Mouse (Mus musculus) MEL (cell line): ENCODE data around the gene Dpy19l3. TPM values are rescaled to one million over a fixed set of nuclear protein-coding genes. Genes with fewer than 3 reads are reported as not detected.

Source experiments
- DNase-seq: peaks from one replicate; pipeline ENCODE4 v3.0.0; 2011; ENCODE audit warnings: low read depth, low spot score
- H3K27ac ChIP-seq: 2 replicates; pipeline ENCODE4 v1.5.1; 2012; ENCODE audit warnings: low read depth, mild to moderate bottlenecking, control low read depth, low read length, moderate library complexity; ENCODE audit not compliant: control insufficient read depth
- H3K27me3 ChIP-seq, 2 experiments: fragments of 150-350 bp in 1 of 2; sonication (generic) in 1 of 2; 2 replicates each; pipeline ENCODE4 v1.6.1; 2012; ENCODE audit warnings: low read length in 2 of 2, mild to moderate bottlenecking in 2 of 2, improper control_type of control experiment in 1 of 2, moderate library complexity in 1 of 2; ENCODE audit not compliant: insufficient read depth in 2 of 2, control insufficient read depth in 1 of 2
- H3K36me3 ChIP-seq, 2 experiments: 2 replicates each; pipeline ENCODE4 v1.6.1; 2012 to 2014; ENCODE audit warnings: low read length in 2 of 2, improper control_type of control experiment in 1 of 2, inconsistent platforms in 1 of 2, mild to moderate bottlenecking in 1 of 2; ENCODE audit not compliant: insufficient read depth in 2 of 2, control insufficient read depth in 1 of 2
- H3K4me1 ChIP-seq, 2 experiments: fragments of 150-350 bp in 1 of 2; sonication (generic) in 1 of 2; 2 replicates each; pipeline ENCODE4 v1.6.1; 2012; ENCODE audit warnings: low read length in 2 of 2, improper control_type of control experiment in 1 of 2, mild to moderate bottlenecking in 1 of 2; ENCODE audit not compliant: insufficient read depth in 2 of 2, control insufficient read depth in 1 of 2
- H3K4me3 ChIP-seq, 2 experiments: fragments of 150-350 bp in 1 of 2; sonication (generic) in 1 of 2; 2 replicates each; pipeline ENCODE4 v1.5.1; 2012; ENCODE audit warnings: low read depth in 2 of 2, low read length in 2 of 2, mild to moderate bottlenecking in 2 of 2, moderate library complexity in 2 of 2, control low read depth in 1 of 2, improper control_type of control experiment in 1 of 2; ENCODE audit not compliant: control insufficient read depth in 1 of 2, insufficient read depth in 1 of 2
- H3K79me2 ChIP-seq: 2 replicates; pipeline ENCODE4 v1.6.1; 2012; ENCODE audit warnings: mild to moderate bottlenecking, low read length, moderate library complexity; ENCODE audit not compliant: control insufficient read depth, poor library complexity, insufficient read depth
- H3K9ac ChIP-seq: 2 replicates; pipeline ENCODE4 v1.6.1; 2012; ENCODE audit warnings: low read depth, mild to moderate bottlenecking, control low read depth, low read length, moderate library complexity; ENCODE audit not compliant: control insufficient read depth, poor library complexity, severe bottlenecking
- H3K9me3 ChIP-seq: fragments of 150-350 bp; sonication (generic); replicated peaks from 2 replicates; pipeline ENCODE4 v1.6.1; 2012; ENCODE audit warnings: mild to moderate bottlenecking, low read length, improper control_type of control experiment, moderate library complexity; ENCODE audit not compliant: insufficient read depth
- BHLHE40 ChIP-seq: IDR thresholded peaks from 2 replicates; pipeline ENCODE4 v1.6.1; 2012; ENCODE audit warnings: low read depth, mild to moderate bottlenecking, inconsistent platforms, low read length, improper control_type of control experiment, borderline replicate concordance
- CHD1 ChIP-seq: IDR thresholded peaks from 2 replicates; pipeline ENCODE4 v1.6.1; 2012; ENCODE audit warnings: low read depth, mild to moderate bottlenecking, inconsistent platforms, low read length, improper control_type of control experiment
- CTCF ChIP-seq, 3 experiments: IDR thresholded peaks in 2 of 3; conservative IDR thresholded peaks in 1 of 3; 2 replicates each; pipeline ENCODE4 v1.5.1; 2011 to 2012; ENCODE audit warnings: low read length in 3 of 3, low read depth in 2 of 3, mild to moderate bottlenecking in 2 of 3, improper control_type of control experiment in 1 of 3, inconsistent platforms in 1 of 3, mixed read lengths in 1 of 3, moderate library complexity in 1 of 3; ENCODE audit not compliant: control insufficient read depth in 1 of 3, insufficient read depth in 1 of 3, poor library complexity in 1 of 3, severe bottlenecking in 1 of 3
- ELF1 ChIP-seq: IDR thresholded peaks from 2 replicates; pipeline ENCODE4 v1.6.1; 2014; ENCODE audit warnings: low read depth, mild to moderate bottlenecking, inconsistent platforms, low read length, improper control_type of control experiment, moderate library complexity
- EP300 ChIP-seq, 2 experiments: IDR thresholded peaks; 2 replicates each; pipeline ENCODE4 v1.6.1; 2011; ENCODE audit warnings: improper control_type of control experiment in 2 of 2, low read length in 2 of 2, low read depth in 1 of 2, mild to moderate bottlenecking in 1 of 2
- GATA1 ChIP-seq: IDR thresholded peaks from 2 replicates; pipeline ENCODE4 v1.6.1; 2011; ENCODE audit warnings: low read depth, low read length, improper control_type of control experiment
- KAT2A ChIP-seq: conservative IDR thresholded peaks from 2 replicates; pipeline ENCODE4 v1.6.1; 2012; ENCODE audit warnings: low read depth, low read length, improper control_type of control experiment, inconsistent platforms
- MAFK ChIP-seq: IDR thresholded peaks from 2 replicates; pipeline ENCODE4 v1.6.1; 2011; ENCODE audit warnings: low read depth, mild to moderate bottlenecking, low read length, improper control_type of control experiment, borderline replicate concordance
- MAX ChIP-seq: IDR thresholded peaks from 2 replicates; pipeline ENCODE4 v1.6.1; 2011; ENCODE audit warnings: low read length, improper control_type of control experiment
- MAZ ChIP-seq: IDR thresholded peaks from 2 replicates; pipeline ENCODE4 v1.6.1; 2012; ENCODE audit warnings: low read depth, mild to moderate bottlenecking, inconsistent platforms, low read length, improper control_type of control experiment
- MYC ChIP-seq: IDR thresholded peaks from 2 replicates; pipeline ENCODE4 v1.6.1; 2011; ENCODE audit warnings: low read depth, mild to moderate bottlenecking, low read length, improper control_type of control experiment, moderate library complexity
- NRF1 ChIP-seq: IDR thresholded peaks from 2 replicates; pipeline ENCODE4 v1.6.1; 2014; ENCODE audit warnings: low read depth, mild to moderate bottlenecking, inconsistent platforms, low read length, improper control_type of control experiment, moderate library complexity; ENCODE audit not compliant: poor library complexity, insufficient read depth, severe bottlenecking
- POLR2AphosphoS5 ChIP-seq: IDR thresholded peaks from 2 replicates; pipeline ENCODE4 v1.6.1; 2012; ENCODE audit warnings: low read depth, borderline replicate concordance, mild to moderate bottlenecking, inconsistent platforms, low read length, moderate library complexity, mixed read lengths
- SMC3 ChIP-seq: IDR thresholded peaks from 2 replicates; pipeline ENCODE4 v1.6.1; 2011; ENCODE audit warnings: low read depth, low read length, improper control_type of control experiment
- TAL1 ChIP-seq: IDR thresholded peaks from 2 replicates; pipeline ENCODE4 v1.6.1; 2012; ENCODE audit warnings: mild to moderate bottlenecking, inconsistent platforms, low read length, moderate library complexity, mixed read lengths
- TBP ChIP-seq: IDR thresholded peaks from 2 replicates; pipeline ENCODE4 v1.8.0; 2011; ENCODE audit warnings: low read depth, low read length, improper control_type of control experiment
- polyA plus RNA-seq, 2 experiments: library from polyadenylated mRNA; stranded (reverse) in 1 of 2; unstranded in 1 of 2; fragments of >175 nt in 1 of 2; fragments of >200 nt in 1 of 2; gene quantifications; 2 replicates each; pipeline versions ENCODE4 v1.2.1 to v1.2.4; 2012; ENCODE audit warnings: low replicate concordance in 2 of 2, low read depth in 1 of 2; ENCODE audit not compliant: insufficient read length in 2 of 2, insufficient read depth in 1 of 2, missing spikeins in 1 of 2
- total RNA-seq: library from RNA; depleted of rRNA; stranded (reverse); fragments of 300-350 nt; gene quantifications from 2 replicates; pipeline ENCODE4 v1.2.3, GENCODE M21; 2012

Gene Dpy19l3
- total and polyA plus RNA-seq, 3 experiments, result 7.4 to 9.9 TPM; not detected in 1

DNA sequence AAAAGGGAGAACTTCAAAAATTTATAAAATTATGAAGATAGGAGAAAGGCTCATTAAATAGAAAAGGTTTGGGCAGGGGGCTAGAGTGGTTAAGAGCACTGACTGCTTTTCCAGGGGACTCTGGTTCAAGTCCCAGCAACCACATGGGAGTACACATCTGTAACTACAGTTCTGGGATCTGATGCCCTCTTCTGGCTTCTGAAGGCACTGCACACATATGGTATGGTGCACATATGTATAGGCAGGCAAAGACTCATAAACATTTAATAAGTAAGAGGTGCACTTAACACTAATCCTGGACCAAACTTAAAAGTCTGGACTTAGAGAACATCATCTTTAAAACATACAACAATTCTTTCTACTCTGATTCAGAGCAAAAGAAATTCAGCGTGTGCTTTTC, 56.2 kb downstream of the Dpy19l3 start:
- Histone ChIP-seq H3K9ac (no peak overlapping the region), H3K27ac (no peak overlapping the region), H3K79me2 (no peaks in the 10 kb centered on the region), H3K9me3 (no peaks in the 10 kb centered on the region), H3K27me3 (no peaks in the 10 kb centered on the region), H3K36me3 (no peaks in the 10 kb centered on the region), H3K4me1 (no peaks in the 10 kb centered on the region), H3K4me3 (no peak overlapping the region)
- TF ChIP-seq CTCF (IDR thresholded peaks at IDR 0.05 in 2 of 3, conservative IDR thresholded peaks at IDR 0.05 in 1 of 3; ENCODE audit: control insufficient read depth in 1 of 3, insufficient read depth in 1 of 3, low read depth in 2 of 3, low read length in 3 of 3, poor library complexity in 1 of 3, severe bottlenecking in 1 of 3), result peak; percentile 16 to 43 (median 40); a peak in 5 of 6 replicates
- TF ChIP-seq SMC3, result 0 out of 2 replicates have a peak, but pooled peaks have one; percentile 12
- no peak for TF ChIP-seq ELF1
- DNase-seq, result peak; percentile 38

DNA sequence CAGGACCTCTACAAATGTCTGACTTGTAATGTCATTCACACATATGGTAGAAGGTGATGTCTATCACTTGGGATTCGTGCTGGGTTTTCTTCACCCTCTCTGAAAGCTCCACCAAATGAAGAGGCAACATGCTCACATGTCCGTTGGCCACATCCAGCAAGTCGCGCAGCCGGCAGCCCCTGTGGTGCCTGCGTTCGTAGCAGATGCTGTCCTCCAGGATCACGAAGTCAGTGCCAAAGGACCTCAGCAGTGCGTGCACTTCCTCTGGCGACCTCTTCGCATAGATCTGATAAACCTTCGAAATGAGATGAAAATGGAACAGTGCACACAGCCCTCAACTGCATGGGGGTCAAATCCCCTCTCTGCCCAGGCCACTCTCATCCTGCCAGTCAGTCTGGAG, 61.6 kb downstream of the Dpy19l3 start:
- Histone ChIP-seq H3K27me3 (no peaks in the 10 kb centered on the region), H3K36me3 (no peaks in the 10 kb centered on the region), H3K9ac (no peak overlapping the region), H3K9me3 (no peaks in the 10 kb centered on the region), H3K27ac (no peak overlapping the region), H3K79me2 (no peaks in the 10 kb centered on the region)
- DNase-seq, result no peak
- TF ChIP-seq BHLHE40 (no peak), TBP (no peak), SMC3 (no peak), MAFK (no peak), TAL1 (no peak), NRF1 (no peak), KAT2A (no peak), CTCF (IDR thresholded peaks at IDR 0.05 in 2 of 3, conservative IDR thresholded peaks at IDR 0.05 in 1 of 3; ENCODE audit: control insufficient read depth in 1 of 3, insufficient read depth in 1 of 3, low read depth in 2 of 3, low read length in 3 of 3, poor library complexity in 1 of 3, severe bottlenecking in 1 of 3) (no peak), GATA1 (no peak), MAX (no peak), EP300 (IDR thresholded peaks at IDR 0.05; ENCODE audit: low read depth in 1 of 2, low read length in 2 of 2) (no peak), MYC (no peak), CHD1 (no peak), MAZ (no peak), POLR2AphosphoS5 (no peak)
- TF ChIP-seq, all 39 proteins: peak for 0
- Histone ChIP-seq H3K4me3 (no peak overlapping the region), H3K4me1 (no peaks in the 10 kb centered on the region)
